Mouse (Mus musculus): ENCODE measurements around the gene Dcaf12. TPM values are rescaled to one million over a fixed set of nuclear protein-coding genes. Genes with fewer than 3 reads are reported as not detected.

The Dcaf12 gene
- 10 to 100 TPM; 40.6 to 44.9 TPM for total RNA-seq (2021)

- peak; percentile 97 to 98 for DNase-seq
- intact Hi-C loops (cut with DNase I): loop anchor here (5.0 kb wide), 1 partner anchor 78 kb away; no protein-coding TSS in a partner anchor
Observed at GRCm38 (mm10) chr4:41314141-41315129, at the start of gene Dcaf12. Gene Dcaf12, minus strand, starts transcription at chr4:41314889.

GRCm38 (mm10) chr4:41361059-41361458, 46.4 kb upstream of the Dcaf12 start:
- intact Hi-C loops (cut with DNase I): no loop called here
- no peak for DNase-seq

GRCm38 (mm10) chr4:41359358-41359757, 44.7 kb upstream of the Dcaf12 start:
- intact Hi-C loops (cut with DNase I): no loop called here
- DNase-seq: no peak

- DNase-seq: no peak
- intact Hi-C loops (cut with DNase I): no loop called here
Observed at GRCm38 (mm10) chr4:41358669-41359068, 44.0 kb upstream of the Dcaf12 start.

- DNase-seq: no peak
- intact Hi-C loops (cut with DNase I): no loop called here
Observed at GRCm38 (mm10) chr4:41357154-41357553, 42.5 kb upstream of the Dcaf12 start.

GRCm38 (mm10) chr4:41353265-41353664, 38.6 kb upstream of the Dcaf12 start:
- intact Hi-C loops (cut with DNase I): no loop called here
- no peak for DNase-seq

- DNase-seq: no peak
- intact Hi-C loops (cut with DNase I): no loop called here
Observed at GRCm38 (mm10) chr4:41352758-41353157, 38.1 kb upstream of the Dcaf12 start.

GRCm38 (mm10) chr4:41349199-41349591, 34.5 kb upstream of the Dcaf12 start:
- intact Hi-C loops (cut with DNase I): loop anchor here (1.0 kb wide), 1 partner anchor 36 kb away; no protein-coding TSS in a partner anchor
- no peak for DNase-seq

GRCm38 (mm10) chr4:41348584-41349198, 34.0 kb upstream of the Dcaf12 start, which contains the start of gene Ubap1:
Gene Ubap1, plus strand, starts transcription at chr4:41348996.
- DNase-seq: peak; percentile 95 to 97
- intact Hi-C loops (cut with DNase I): loop anchor here (1.0 kb wide), 1 partner anchor 35 kb away; no protein-coding TSS in a partner anchor

- peak in 1 of 2 experiments; percentile 15 for DNase-seq
- intact Hi-C loops (cut with DNase I): no loop called here
Observed at GRCm38 (mm10) chr4:41347839-41348238, 33.1 kb upstream of the Dcaf12 start.

- intact Hi-C loops (cut with DNase I): no loop called here
- peak; percentile 12 to 26 for DNase-seq
Observed at GRCm38 (mm10) chr4:41346011-41346410, 31.3 kb upstream of the Dcaf12 start.

GRCm38 (mm10) chr4:41340912-41341550, 26.3 kb upstream of the Dcaf12 start:
- intact Hi-C loops (cut with DNase I): no loop called here
- no peak for DNase-seq

- intact Hi-C loops (cut with DNase I): no loop called here
- DNase-seq: no peak
Observed at GRCm38 (mm10) chr4:41336546-41336945, 21.9 kb upstream of the Dcaf12 start.

- DNase-seq: no peak
- intact Hi-C loops (cut with DNase I): no loop called here
Observed at GRCm38 (mm10) chr4:41331698-41332421, 17.2 kb upstream of the Dcaf12 start.

- DNase-seq: no peak
- intact Hi-C loops (cut with DNase I): no loop called here
Observed at GRCm38 (mm10) chr4:41331085-41331484, 16.4 kb upstream of the Dcaf12 start.

- no peak for DNase-seq
- intact Hi-C loops (cut with DNase I): no loop called here
Observed at GRCm38 (mm10) chr4:41329481-41329880, 14.8 kb upstream of the Dcaf12 start.

GRCm38 (mm10) chr4:41326876-41327275, 12.2 kb upstream of the Dcaf12 start:
- intact Hi-C loops (cut with DNase I): no loop called here
- DNase-seq: no peak

GRCm38 (mm10) chr4:41320971-41321370, 6.3 kb upstream of the Dcaf12 start:
- no peak for DNase-seq
- intact Hi-C loops (cut with DNase I): no loop called here

- DNase-seq: no peak
- intact Hi-C loops (cut with DNase I): loop anchor here (5.0 kb wide), 1 partner anchor 74 kb away; no protein-coding TSS in a partner anchor
Observed at GRCm38 (mm10) chr4:41318267-41318666, 3.6 kb upstream of the Dcaf12 start.

- DNase-seq: no peak
- intact Hi-C loops (cut with DNase I): loop anchor here (5.0 kb wide), 1 partner anchor 77 kb away; no protein-coding TSS in a partner anchor
Observed at GRCm38 (mm10) chr4:41315173-41315572, 484 bp upstream of the Dcaf12 start.

Measured in heart, postnatal 10 days (tissue).